Mouse (Mus musculus) CH12.LX (cell line): ENCODE measurements around the gene Txndc2. TPM values are rescaled to one million over a fixed set of nuclear protein-coding genes. Genes with fewer than 3 reads are reported as not detected.

Experiments
- DNase-seq: peaks from one replicate; pipeline ENCODE4 v3.0.0-alpha.2; 2013; ENCODE audit errors: extremely low read depth
- H3K27ac ChIP-seq: 2 replicates; pipeline ENCODE4 v1.5.1; 2012; ENCODE audit warnings: low read depth, mild to moderate bottlenecking, control low read depth, moderate library complexity; ENCODE audit not compliant: insufficient read depth
- H3K27me3 ChIP-seq: replicated peaks from 2 replicates; pipeline ENCODE3; 2012; ENCODE audit warnings: inconsistent platforms
- H3K36me3 ChIP-seq, 2 experiments: replicated peaks in 1 of 2; 2 replicates each; pipeline versions ENCODE3 to v1.6.1; 2012; ENCODE audit warnings: inconsistent platforms in 1 of 2, low read length in 1 of 2, mild to moderate bottlenecking in 1 of 2, mixed read lengths in 1 of 2, moderate library complexity in 1 of 2; ENCODE audit not compliant: control insufficient read depth in 1 of 2, insufficient read depth in 1 of 2
- H3K4me1 ChIP-seq, 2 experiments: 2 replicates each; pipeline ENCODE4 v1.6.1; 2012; ENCODE audit warnings: inconsistent platforms in 1 of 2, moderate library complexity in 1 of 2; ENCODE audit not compliant: insufficient read depth in 2 of 2, control insufficient read depth in 1 of 2
- H3K4me2 ChIP-seq: 2 replicates; pipeline ENCODE4 v1.6.1; 2012; ENCODE audit warnings: low read depth, mild to moderate bottlenecking, control low read depth; ENCODE audit not compliant: poor library complexity, insufficient read depth, severe bottlenecking
- H3K4me3 ChIP-seq, 3 experiments: fragments of 150-350 bp in 1 of 3; sonication (generic) in 1 of 3; replicated peaks in 1 of 3; 2 replicates each; pipeline versions ENCODE3 to v1.5.1; 2011 to 2012; ENCODE audit warnings: low read depth in 2 of 3, low read length in 2 of 3, mild to moderate bottlenecking in 2 of 3, moderate library complexity in 2 of 3, control low read depth in 1 of 3, improper control_type of control experiment in 1 of 3, inconsistent platforms in 1 of 3, mixed read lengths in 1 of 3; ENCODE audit not compliant: poor library complexity in 1 of 3
- H3K79me2 ChIP-seq: replicated peaks from 2 replicates; pipeline ENCODE4 v1.6.1; 2012; ENCODE audit warnings: mild to moderate bottlenecking, moderate library complexity; ENCODE audit not compliant: control insufficient read depth, poor library complexity, insufficient read depth, severe bottlenecking; ENCODE audit errors: extremely low read depth
- H3K9ac ChIP-seq: 2 replicates; pipeline ENCODE4 v1.6.1; 2012; ENCODE audit warnings: low read depth, mild to moderate bottlenecking, control low read depth, moderate library complexity; ENCODE audit not compliant: insufficient read depth
- H3K9me3 ChIP-seq: replicated peaks from 2 replicates; pipeline ENCODE3; 2012; ENCODE audit warnings: low read length, inconsistent platforms, mixed read lengths
- BHLHE40 ChIP-seq: IDR thresholded peaks from 2 replicates; pipeline ENCODE4 v1.6.1; 2011; ENCODE audit warnings: mild to moderate bottlenecking, low read depth, low read length, improper control_type of control experiment
- CHD2 ChIP-seq: IDR thresholded peaks from 2 replicates; pipeline ENCODE4 v1.6.1; 2011; ENCODE audit warnings: low read length, improper control_type of control experiment
- E2F4 ChIP-seq: IDR thresholded peaks from 2 replicates; pipeline ENCODE4 v1.6.1; 2011; ENCODE audit warnings: low read depth, low read length, improper control_type of control experiment; ENCODE audit not compliant: insufficient replicate concordance
- GABPA ChIP-seq: IDR thresholded peaks from 2 replicates; pipeline ENCODE4 v1.6.1; 2012; ENCODE audit warnings: low read depth, low read length, improper control_type of control experiment, inconsistent platforms; ENCODE audit not compliant: insufficient replicate concordance
- MAX ChIP-seq: IDR thresholded peaks from 2 replicates; pipeline ENCODE4 v1.6.1; 2011; ENCODE audit warnings: low read length, improper control_type of control experiment
- MEF2A ChIP-seq: IDR thresholded peaks from 2 replicates; pipeline ENCODE4 v1.6.1; 2014; ENCODE audit warnings: low read depth, mild to moderate bottlenecking, inconsistent platforms, low read length, improper control_type of control experiment, borderline replicate concordance
- MXI1 ChIP-seq: IDR thresholded peaks from 2 replicates; pipeline ENCODE4 v1.6.1; 2011; ENCODE audit warnings: mild to moderate bottlenecking, low read depth, low read length, improper control_type of control experiment
- MYC ChIP-seq: IDR thresholded peaks from 2 replicates; pipeline ENCODE4 v1.6.1; 2011; ENCODE audit warnings: low read depth, mild to moderate bottlenecking, improper control_type of control experiment, low read length
- NELFE ChIP-seq: IDR thresholded peaks from 2 replicates; pipeline ENCODE4 v1.6.1; 2011; ENCODE audit warnings: low read depth, low read length, improper control_type of control experiment
- NRF1 ChIP-seq: IDR thresholded peaks from 2 replicates; pipeline ENCODE4 v1.6.1; 2014; ENCODE audit warnings: low read depth, mild to moderate bottlenecking, inconsistent platforms, low read length, improper control_type of control experiment, moderate library complexity
- POLR2AphosphoS2 ChIP-seq: IDR thresholded peaks from 2 replicates; pipeline ENCODE4 v1.6.1; 2011; ENCODE audit warnings: low read depth, low read length, improper control_type of control experiment
- SMC3 ChIP-seq: IDR thresholded peaks from 2 replicates; pipeline ENCODE4 v1.6.1; 2011; ENCODE audit warnings: low read depth, low read length, improper control_type of control experiment
- UBTF ChIP-seq: IDR thresholded peaks from 2 replicates; pipeline ENCODE4 v1.6.1; 2012; ENCODE audit warnings: low read depth, mild to moderate bottlenecking, inconsistent platforms, low read length, improper control_type of control experiment, moderate library complexity
- ZNF384 ChIP-seq: IDR thresholded peaks from 2 replicates; pipeline ENCODE4 v1.6.1; 2012; ENCODE audit warnings: low read depth, low read length, improper control_type of control experiment, inconsistent platforms
- dilution Hi-C: fragments of 300-500 bp; cut with MboI; formaldehyde crosslinking; loops from 2 replicates; pipeline ENCODE4 v1.14.3; 2020; ENCODE audit warnings: low sequenced_read_pairs; ENCODE audit not compliant: extremely low pct_unique_long_range_greater_than_20kb, extremely low pct_ligation_motif_present
- in situ Hi-C: fragments of 300-500 bp; cut with MboI; formaldehyde crosslinking; loops from 3 replicates; pipeline ENCODE4 v1.14.3; 2019; ENCODE audit warnings: low sequenced_read_pairs, low pct_ligation_motif_present, low pct_unique_long_range_greater_than_20kb, mixed read lengths
- polyA plus RNA-seq: library from polyadenylated mRNA; unstranded; fragments of >175 nt; gene quantifications from 2 replicates; pipeline ENCODE4 v1.2.1, GENCODE M21; 2012; ENCODE audit warnings: low read depth; ENCODE audit not compliant: insufficient read length
- total RNA-seq, 2 experiments: library from RNA; depleted of rRNA; stranded (reverse); fragments of 300-350 nt in 1 of 2; fragments of >200 nt in 1 of 2; gene quantifications; 2 replicates each; pipeline ENCODE4 v1.2.3; 2012 to 2014

Txndc2 gene
- total and polyA plus RNA-seq, 3 experiments = not detected

GRCm38 (mm10) chr17:65623130-65623529 is 18.8 kb downstream of the Txndc2 start:
- Histone ChIP-seq H3K9me3 (peaks cover 5% of the 10 kb centered on the region), H3K4me1 (no peaks in the 10 kb centered on the region), H3K36me3 (no peaks in the 10 kb centered on the region), H3K27me3 (no peaks in the 10 kb centered on the region), H3K27ac (no peak overlapping the region), H3K9ac (no peak overlapping the region), H3K4me3 (no peak overlapping the region), H3K79me2 (no peaks in the 10 kb centered on the region), H3K4me2 (no peak overlapping the region)
- in situ Hi-C loops = no loop called here
- no peak for DNase-seq
- dilution Hi-C loops = no loop called here
- TF ChIP-seq MYC (no peak), MXI1 (no peak), GABPA (no peak), MAX (no peak), CHD2 (no peak), MEF2A (no peak)

GRCm38 (mm10) chr17:65618431-65618830 is 23.5 kb downstream of the Txndc2 start:
- Histone ChIP-seq H3K27ac (no peak overlapping the region), H3K4me3 (no peak overlapping the region), H3K79me2 (no peaks in the 10 kb centered on the region), H3K9ac (no peak overlapping the region), H3K4me1 (no peaks in the 10 kb centered on the region), H3K27me3 (no peaks in the 10 kb centered on the region)
- DNase-seq = no peak
- TF ChIP-seq NELFE (no peak), ZNF384 (no peak), UBTF (no peak), E2F4 (no peak), BHLHE40 (no peak), POLR2AphosphoS2 (no peak), SMC3 (no peak), NRF1 (no peak)
- TF ChIP-seq, all 38 proteins: peak for 0
- Histone ChIP-seq H3K36me3 (no peaks in the 10 kb centered on the region), H3K9me3 (no peaks in the 10 kb centered on the region), H3K4me2 (no peak overlapping the region)
- dilution Hi-C loops (no loop called here), in situ Hi-C loops (no loop called here)

DNA sequence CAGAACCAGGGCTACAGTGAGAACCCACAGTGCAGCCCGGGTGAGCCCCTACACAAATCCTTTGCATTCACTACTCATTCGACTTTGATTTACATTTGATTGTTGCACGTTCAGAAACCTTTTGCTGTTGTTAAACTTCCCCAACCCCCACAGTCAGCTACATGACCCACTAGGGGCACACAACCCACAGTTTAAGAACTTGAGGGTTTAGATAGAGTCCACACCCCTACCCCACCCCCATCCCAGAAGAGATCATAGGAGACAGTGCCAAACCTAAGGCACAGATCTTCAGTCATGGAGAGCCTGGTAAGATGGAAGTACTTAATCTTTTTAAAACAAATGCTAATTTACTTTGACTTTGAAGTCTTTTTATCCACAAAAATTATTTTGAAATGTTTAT is 26.3 kb downstream of the Txndc2 start:
- TF ChIP-seq MEF2A = no peak
- 0 out of 2 replicates have a peak, but pooled peaks have one; percentile 37 for TF ChIP-seq CHD2
- in situ Hi-C loops = no loop called here
- H3K9me3 ChIP-seq = no peaks in the 10 kb centered on the region
- H3K36me3 ChIP-seq = no peaks in the 10 kb centered on the region
- H3K4me3 ChIP-seq = no peak overlapping the region
- dilution Hi-C loops = no loop called here
- H3K27me3 ChIP-seq = no peaks in the 10 kb centered on the region
- no peak overlapping the region for H3K9ac ChIP-seq
- DNase-seq = no peak
- H3K4me2 ChIP-seq = no peak overlapping the region
- peaks cover 23% of the 10 kb centered on the region for H3K79me2 ChIP-seq
- no peak overlapping the region for H3K27ac ChIP-seq
- peaks cover 0 to 6% of the 10 kb centered on the region in 2 experiments; a peak in 2 of 4 replicates for H3K4me1 ChIP-seq
